Mouse (Mus musculus) urinary bladder, adult 2 months (tissue): Measurements from ENCODE around the gene Cacnb1. TPM values are rescaled to one million over a fixed set of nuclear protein-coding genes. Genes with fewer than 3 reads are reported as not detected.

Experiments used
- DNase-seq: peaks from one replicate; pipeline ENCODE4 v3.0.0; 2022; ENCODE audit warnings: low spot score
- polyA plus RNA-seq: library from polyadenylated mRNA; depleted of rRNA; stranded (reverse); fragments of >200 nt; gene quantifications from 2 replicates; pipeline ENCODE4 v1.2.3, GENCODE M21; 2012; rRNA removed

Gene Cacnb1
- 12.1 and 12.4 TPM in 2 replicates for polyA plus RNA-seq

GRCm38 (mm10) chr11:98022555-98023371 lies at the start of gene Cacnb1:
Cacnb1 (minus strand) TSS chr11:98023034.
- DNase-seq = peak; percentile 60

DNA sequence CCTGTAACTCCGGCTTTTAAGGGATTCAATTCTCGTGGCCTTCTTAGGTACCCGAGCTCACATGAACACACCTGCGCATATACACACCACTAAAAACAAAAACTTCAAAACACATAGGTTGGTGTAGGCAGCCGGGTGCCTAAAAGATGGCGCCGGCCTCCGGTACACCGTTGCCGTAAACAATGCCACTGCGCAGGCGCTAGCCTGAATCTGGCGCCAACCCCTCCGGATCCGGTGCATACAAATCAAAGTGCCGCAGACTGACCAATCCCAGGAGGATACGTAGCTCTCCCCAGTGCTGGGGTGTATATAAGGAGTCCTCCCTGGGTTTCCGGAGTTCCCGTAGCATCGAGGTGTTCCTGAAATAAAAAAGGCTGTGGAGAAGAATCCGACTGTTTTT lies 44.4 kb upstream of the Cacnb1 start:
- no peak for DNase-seq

DNA sequence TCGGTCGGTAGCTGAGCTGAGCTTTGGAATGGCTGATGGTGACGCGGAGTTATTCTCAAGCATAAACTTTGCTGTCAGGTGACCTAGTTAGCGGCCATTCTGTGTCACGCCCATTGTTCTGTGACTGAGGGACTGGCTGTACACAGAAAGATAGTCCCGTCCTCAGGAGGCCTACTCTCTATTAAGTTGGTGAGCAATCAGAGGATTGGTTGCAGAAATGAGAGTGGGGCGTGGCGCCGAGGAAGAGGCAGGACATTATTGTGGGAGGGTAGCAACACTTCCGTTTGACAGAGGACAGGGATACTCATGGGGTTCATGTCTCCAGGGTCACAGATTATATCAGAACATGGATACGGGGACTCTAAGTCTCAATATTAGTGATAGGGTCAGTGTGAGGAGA lies 43.4 kb upstream of the Cacnb1 start:
- no peak for DNase-seq

DNA sequence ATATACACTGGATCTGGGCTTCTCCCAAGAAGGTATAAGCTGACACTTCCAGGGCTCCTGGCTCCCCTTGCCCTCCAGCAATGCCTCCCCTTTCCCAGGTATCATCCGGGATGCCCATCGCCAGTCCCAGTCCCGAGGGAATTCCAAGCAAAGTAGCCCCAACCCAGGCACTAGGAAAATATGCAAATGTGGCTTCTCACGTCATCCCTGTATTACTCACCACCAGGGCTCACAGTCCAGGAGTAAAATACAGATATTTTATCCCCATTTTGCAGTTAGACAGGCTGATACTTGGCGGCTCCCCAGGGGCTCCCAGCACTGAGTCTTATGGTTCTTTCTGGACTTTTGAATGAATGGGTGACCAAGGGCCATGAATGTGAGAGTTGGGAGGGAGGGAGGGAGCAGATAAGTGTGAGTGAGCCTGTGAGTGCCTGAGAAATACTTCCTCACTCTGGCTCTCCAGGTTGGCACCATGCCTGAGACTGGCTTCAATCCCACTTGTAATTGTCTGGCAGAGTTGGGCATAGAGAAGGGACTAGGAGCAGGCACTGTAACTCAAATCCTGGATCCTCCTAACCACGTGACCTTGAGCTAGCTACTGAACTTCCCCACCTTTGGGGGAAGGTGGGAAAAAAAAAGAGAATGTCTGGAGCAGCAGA lies 39.2 kb upstream of the Cacnb1 start:
- DNase-seq = no peak

DNA sequence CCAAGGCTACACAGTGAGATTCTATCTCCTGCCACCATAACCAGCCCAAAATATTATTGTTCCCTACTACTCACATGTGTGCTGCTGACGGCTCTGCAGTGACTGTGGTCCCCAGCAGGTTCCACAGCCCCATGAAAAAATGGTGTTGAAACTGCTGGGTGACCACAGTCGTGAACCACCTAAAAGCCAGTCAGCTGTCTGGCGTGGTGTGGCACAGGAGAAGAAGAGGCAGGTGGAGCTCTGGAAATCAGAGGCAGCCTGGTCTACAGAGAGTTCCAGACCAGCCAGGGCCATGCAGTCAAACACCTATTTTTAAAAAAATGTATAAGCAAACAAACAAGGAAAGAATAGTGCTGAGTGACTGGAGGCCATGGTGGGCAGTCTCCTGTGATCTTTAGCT lies 38.6 kb upstream of the Cacnb1 start:
- no peak for DNase-seq

GRCm38 (mm10) chr11:98060104-98060692 lies 37.4 kb upstream of the Cacnb1 start:
- no peak for DNase-seq

- no peak for DNase-seq
Measured at GRCm38 (mm10) chr11:98059662-98060061, 36.8 kb upstream of the Cacnb1 start.

- DNase-seq = no peak
Measured at GRCm38 (mm10) chr11:98057998-98058397, 35.2 kb upstream of the Cacnb1 start.

GRCm38 (mm10) chr11:98057466-98057865 lies 34.6 kb upstream of the Cacnb1 start:
- DNase-seq = no peak

- DNase-seq = no peak
Measured at GRCm38 (mm10) chr11:98052989-98053834, 30.4 kb upstream of the Cacnb1 start, which contains the start of gene Stac2. Stac2 (minus strand) TSS chr11:98053462.

GRCm38 (mm10) chr11:98052129-98052988 lies 29.5 kb upstream of the Cacnb1 start:
- no peak for DNase-seq

GRCm38 (mm10) chr11:98051611-98052128 lies 28.8 kb upstream of the Cacnb1 start:
- no peak for DNase-seq

GRCm38 (mm10) chr11:98050940-98051339 lies 28.1 kb upstream of the Cacnb1 start:
- DNase-seq = no peak

GRCm38 (mm10) chr11:98050520-98050815 lies 27.6 kb upstream of the Cacnb1 start:
- no peak for DNase-seq

DNA sequence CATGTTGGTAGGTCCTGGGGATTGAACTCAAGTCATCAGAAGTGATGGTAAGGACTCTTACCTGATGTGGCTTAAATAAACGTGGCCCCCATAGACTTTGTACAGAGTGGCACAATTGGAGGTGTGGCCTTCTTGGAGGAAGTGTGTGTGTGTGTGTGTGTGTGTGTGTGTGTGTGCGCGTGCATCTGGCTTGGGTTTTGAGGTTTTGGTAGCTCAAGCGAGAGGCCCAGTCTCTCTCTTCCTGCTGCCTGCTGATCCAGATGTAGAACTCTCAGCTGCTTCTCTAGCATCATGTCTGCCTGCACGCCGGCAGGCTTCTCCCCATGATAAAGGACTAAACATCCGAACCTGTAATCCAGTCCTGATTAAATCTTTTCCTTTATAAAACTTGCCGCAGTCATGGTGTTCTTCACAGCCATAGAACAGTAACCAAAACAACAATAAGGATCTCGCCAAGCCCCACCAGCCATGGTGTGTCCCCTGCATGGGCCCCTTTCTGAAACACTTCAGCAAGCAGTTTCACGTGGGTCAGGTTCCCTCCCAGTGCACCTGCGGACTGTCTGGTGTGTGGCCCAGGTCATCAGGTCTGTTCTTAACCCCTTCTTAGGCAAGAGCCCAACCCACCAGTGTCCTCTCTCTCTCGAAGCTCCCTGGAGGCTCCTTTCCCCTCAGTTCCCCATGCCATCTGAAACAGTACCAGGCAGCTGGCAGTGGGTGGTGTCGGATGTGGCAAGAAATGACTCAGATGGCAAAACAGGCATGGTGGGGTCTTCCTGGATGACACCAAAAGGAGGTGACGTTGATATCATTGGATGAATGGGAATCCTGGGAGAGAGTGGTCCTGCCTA lies 27.1 kb upstream of the Cacnb1 start:
- DNase-seq = no peak

- DNase-seq = no peak
Measured at GRCm38 (mm10) chr11:98047745-98048144, 24.9 kb upstream of the Cacnb1 start.

DNA sequence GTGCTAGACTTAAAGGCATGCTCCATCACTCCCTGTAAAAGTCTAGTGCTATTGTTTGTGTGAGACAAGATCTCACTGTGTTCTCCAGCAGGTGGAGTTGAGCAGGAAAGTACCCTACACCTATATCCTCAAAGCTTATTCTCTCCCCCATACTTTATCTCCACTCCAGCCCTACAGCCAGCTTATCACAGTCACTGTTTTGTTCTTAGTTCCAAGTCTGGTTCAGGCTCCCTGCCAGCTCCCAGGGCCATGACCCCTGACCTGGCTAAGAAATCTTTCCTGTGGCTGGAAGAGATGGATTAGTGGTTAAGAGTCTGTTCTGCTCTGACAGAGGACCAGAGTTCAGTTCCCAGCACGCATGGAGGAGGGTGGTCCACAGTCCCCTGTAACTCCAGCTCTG lies 23.6 kb upstream of the Cacnb1 start:
- no peak for DNase-seq

DNA sequence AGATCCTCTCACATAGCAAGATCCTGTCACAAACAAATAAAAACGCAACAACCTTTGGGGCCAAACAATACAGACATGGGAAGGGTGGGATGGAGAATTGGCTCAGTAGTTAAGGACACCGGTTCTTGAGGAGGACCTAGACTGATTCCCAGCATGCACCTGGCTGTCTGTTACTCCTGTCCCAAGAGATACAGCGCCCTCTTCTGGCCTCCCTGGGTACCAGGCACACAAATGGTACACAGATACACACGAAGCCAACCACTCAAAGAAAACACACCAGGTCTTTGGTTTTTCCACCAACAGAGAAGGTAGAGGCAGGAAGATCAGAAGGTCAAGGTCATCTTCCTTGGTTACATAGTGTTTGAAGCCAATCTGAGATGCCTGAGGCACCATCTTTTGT lies 22.8 kb upstream of the Cacnb1 start:
- DNase-seq = no peak

DNA sequence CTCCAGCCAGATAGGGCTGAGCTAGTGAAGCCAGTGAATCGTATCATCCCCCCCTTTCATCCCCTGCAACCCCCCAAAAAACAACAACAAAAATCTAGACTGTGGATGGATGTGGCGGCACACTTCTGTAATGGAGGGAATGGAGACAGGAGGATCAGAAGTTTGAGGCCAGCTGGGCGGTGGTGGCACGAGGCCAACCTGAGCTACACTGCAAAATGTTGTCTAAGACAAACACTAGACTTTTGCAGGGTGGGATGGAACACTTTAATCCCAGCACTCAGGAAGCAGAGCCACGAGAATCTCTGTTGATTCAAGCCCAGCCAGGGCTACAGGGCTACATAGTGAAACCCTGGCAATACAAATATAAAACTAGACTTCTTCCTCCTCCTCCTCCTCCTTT lies 21.2 kb upstream of the Cacnb1 start:
- DNase-seq = no peak

DNA sequence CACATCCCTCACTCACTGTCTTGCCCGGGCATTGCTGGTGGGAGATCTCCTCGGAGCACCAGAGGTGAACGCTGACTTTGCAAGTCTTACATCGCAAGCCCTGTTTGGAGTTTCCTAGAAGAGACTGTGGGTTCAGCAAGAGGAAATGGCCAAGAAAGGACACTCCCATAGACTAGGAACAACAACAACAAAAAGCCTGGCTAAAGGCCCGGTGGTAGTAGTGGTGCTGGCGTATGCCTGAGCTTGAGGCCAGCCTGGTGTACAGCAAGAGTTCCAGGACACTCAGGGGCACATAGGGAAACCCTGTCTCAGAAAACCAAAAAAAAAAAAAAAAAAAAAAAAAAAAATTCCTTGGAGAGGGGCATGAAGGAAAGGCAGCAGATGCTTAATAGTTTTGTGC lies 19.9 kb upstream of the Cacnb1 start:
- DNase-seq = no peak
